Mouse (Mus musculus) liver, adult 2 months (tissue): ENCODE results near the gene Tmem26. TPM values are rescaled to one million over a fixed set of nuclear protein-coding genes. Genes with fewer than 3 reads are reported as not detected.

ENCODE experiments used
- DNase-seq: peaks from one replicate; pipeline ENCODE4 v3.0.0-alpha.2; 2011; ENCODE audit warnings: low read depth, low spot score; ENCODE audit errors: extremely low read depth
- H3K27ac ChIP-seq: fragments of 200-500 bp; replicated peaks from 2 replicates; pipeline ENCODE4 v1.5.1; 2012; ENCODE audit warnings: low read depth, mild to moderate bottlenecking, control low read depth, inconsistent platforms, low read length; ENCODE audit not compliant: insufficient read depth
- H3K27me3 ChIP-seq: fragments of 200-500 bp; 2 replicates; pipeline ENCODE4 v1.6.1; 2012; ENCODE audit warnings: mild to moderate bottlenecking, moderate library complexity, low read length, inconsistent platforms; ENCODE audit not compliant: control insufficient read depth, insufficient read depth
- H3K36me3 ChIP-seq: fragments of 200-500 bp; 2 replicates; pipeline ENCODE4 v1.6.1; 2012; ENCODE audit warnings: low read length, inconsistent platforms; ENCODE audit not compliant: control insufficient read depth, insufficient read depth
- H3K4me1 ChIP-seq: fragments of 200-500 bp; 2 replicates; pipeline ENCODE4 v1.6.1; 2011; ENCODE audit warnings: low read length; ENCODE audit not compliant: control insufficient read depth, insufficient read depth
- H3K4me3 ChIP-seq: fragments of 200-500 bp; 2 replicates; pipeline ENCODE4 v1.5.1; 2011; ENCODE audit warnings: low read depth, mild to moderate bottlenecking, control low read depth, low read length, moderate library complexity; ENCODE audit not compliant: insufficient read depth
- H3K79me2 ChIP-seq: fragments of 200-500 bp; 2 replicates; pipeline ENCODE4 v1.6.1; 2012; ENCODE audit warnings: inconsistent platforms, mild to moderate bottlenecking, low read length, moderate library complexity; ENCODE audit not compliant: control insufficient read depth, insufficient read depth
- H3K9ac ChIP-seq: fragments of 200-500 bp; 2 replicates; pipeline ENCODE4 v1.6.1; 2012; ENCODE audit warnings: low read depth, mild to moderate bottlenecking, control low read depth, inconsistent platforms, low read length
- CTCF ChIP-seq: fragments of 200-500 bp; IDR thresholded peaks from 2 replicates; pipeline ENCODE4 v1.5.1; 2011; ENCODE audit warnings: low read depth, low read length, control low read depth
- POLR2A ChIP-seq: fragments of 200-500 bp; IDR thresholded peaks from 2 replicates; pipeline ENCODE4 v1.6.1; 2011; ENCODE audit warnings: low read length, control low read depth; ENCODE audit not compliant: insufficient read depth; ENCODE audit errors: extremely low read depth
- WGBS: fragments of 180-500 bp; shearing (Covaris S2); methylation state at CpG from one replicate; pipeline ENCODE4 v1.1.7; 2018; 5-methylcytosine and 5-hydroxymethylcytosine counted together
- polyA plus RNA-seq: library from polyadenylated mRNA; depleted of rRNA; stranded (reverse); fragments of >200 nt; gene quantifications from 2 replicates; pipeline ENCODE4 v1.2.3, GENCODE M21; 2012; rRNA removed
- total RNA-seq: library from RNA; depleted of rRNA; stranded (reverse); fragments of >200 nt; gene quantifications from 2 replicates; pipeline ENCODE4 v1.2.3, GENCODE M21; 2014; rRNA removed

Tmem26 gene
- 0.83 and 0.94 TPM in 2 replicates for total RNA-seq
- polyA plus RNA-seq: 0.21 and 0.34 TPM in 2 replicates

DNA sequence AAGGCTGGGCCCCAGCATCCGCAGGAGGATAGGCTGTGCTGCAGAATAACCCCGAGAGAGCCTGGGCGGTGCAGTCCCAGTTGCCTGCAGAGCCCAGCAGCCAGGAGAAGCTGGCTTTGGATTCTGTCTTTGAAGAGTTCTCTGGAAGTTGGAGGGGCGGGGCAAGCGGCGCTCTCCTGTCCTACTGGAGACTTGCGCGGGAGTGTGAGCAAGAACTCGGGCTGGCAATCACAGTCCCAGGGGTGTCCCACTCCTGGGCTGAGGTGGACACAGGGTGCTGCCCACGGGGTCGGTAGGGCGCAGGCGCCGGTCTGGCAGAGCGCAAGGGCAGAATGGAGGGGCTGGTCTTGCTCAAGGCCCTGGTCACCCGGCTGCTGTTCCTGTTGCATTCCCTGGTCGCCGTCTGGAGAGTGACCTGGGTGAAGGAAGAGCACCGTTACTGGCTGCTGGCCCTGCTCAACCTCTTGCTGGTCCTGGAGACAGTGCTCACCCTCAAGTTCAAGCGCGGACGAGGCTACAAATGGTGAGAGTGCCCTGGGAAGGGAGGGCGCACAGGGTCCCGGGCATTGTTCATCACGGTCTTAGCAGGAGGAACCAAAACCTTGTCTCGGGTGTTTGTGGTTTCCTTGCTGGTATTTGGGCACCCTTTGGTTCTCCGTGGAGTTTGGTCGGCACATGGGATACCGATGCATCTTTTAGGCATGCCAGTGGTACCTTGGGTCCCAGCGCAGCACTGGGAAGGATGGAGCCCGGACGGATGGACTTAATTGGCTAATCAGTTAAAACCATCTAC is at the start of gene Tmem26:
TSS of gene Tmem26 (plus strand) at position 79 of the 793 bp plus-strand sequence.
- no peaks in the 10 kb centered on the region for H3K36me3 ChIP-seq
- peak within 1 kb of the TSS; percentile 53 for H3K4me3 ChIP-seq
- H3K27me3 ChIP-seq: no peaks in the 10 kb centered on the region; the same call in 1 of the 2 replicates
- peak within 1 kb of the TSS; percentile 45 for H3K9ac ChIP-seq
- DNase-seq: no peak
- TF ChIP-seq POLR2A: no peak
- TF ChIP-seq CTCF: no peak
- no peaks in the 10 kb centered on the region for H3K79me2 ChIP-seq
- H3K27ac ChIP-seq: peak within 1 kb of the TSS; percentile 9; the same call in 1 of the 2 replicates
- 4% methylated on average over 32 of the region's 32 CpGs for WGBS
- H3K4me1 ChIP-seq: no peaks in the 10 kb centered on the region

- H3K9ac ChIP-seq: no peak overlapping the region
- no peak for TF ChIP-seq CTCF
- no peak for TF ChIP-seq POLR2A
- no peak overlapping the region for H3K4me3 ChIP-seq
- WGBS: 73% methylated on average over 4 of the region's 4 CpGs
- no peaks in the 10 kb centered on the region for H3K79me2 ChIP-seq
- no peak overlapping the region for H3K27ac ChIP-seq
- DNase-seq: no peak
- no peaks in the 10 kb centered on the region for H3K36me3 ChIP-seq
- H3K27me3 ChIP-seq: no peaks in the 10 kb centered on the region
- H3K4me1 ChIP-seq: no peaks in the 10 kb centered on the region
Measured at GRCm38 (mm10) chr10:68678678-68679077, 44.8 kb upstream of the Tmem26 start.

- DNase-seq: no peak
- 77% methylated on average over 4 of the region's 4 CpGs for WGBS
Measured at GRCm38 (mm10) chr10:68681233-68681632, 42.2 kb upstream of the Tmem26 start.

DNA sequence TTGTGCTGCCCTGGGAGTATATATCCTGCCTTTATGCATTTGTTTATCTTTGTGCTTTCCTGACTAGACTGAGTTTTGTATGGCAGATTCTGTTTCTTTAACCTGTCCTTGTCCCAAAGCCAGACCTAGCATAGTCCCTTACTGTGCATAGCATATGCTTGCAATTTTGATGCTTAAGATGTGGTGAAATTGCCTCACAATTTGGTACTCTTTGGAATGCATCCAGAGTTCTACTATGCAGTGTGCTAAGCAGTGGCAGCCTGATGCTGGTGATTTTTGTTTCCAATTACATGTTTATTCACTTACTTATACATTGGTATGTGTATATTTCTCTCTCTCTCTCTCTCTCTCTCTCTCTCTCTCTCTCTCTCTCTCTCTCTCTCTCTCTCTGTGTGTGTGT is 37.9 kb upstream of the Tmem26 start:
- no peak for DNase-seq
- Histone ChIP-seq H3K9ac (no peak overlapping the region), H3K27ac (no peak overlapping the region), H3K79me2 (no peaks in the 10 kb centered on the region), H3K4me3 (no peak overlapping the region), H3K4me1 (no peaks in the 10 kb centered on the region), H3K27me3 (no peaks in the 10 kb centered on the region), H3K36me3 (no peaks in the 10 kb centered on the region)
- no peak for TF ChIP-seq POLR2A
- no peak for TF ChIP-seq CTCF

More at GRCm38 (mm10) chr10:68681233-68681632, 42.2 kb upstream of the Tmem26 start:
- Histone ChIP-seq H3K4me3 (no peak overlapping the region), H3K27ac (no peak overlapping the region), H3K27me3 (no peaks in the 10 kb centered on the region), H3K4me1 (no peaks in the 10 kb centered on the region), H3K79me2 (no peaks in the 10 kb centered on the region), H3K9ac (no peak overlapping the region), H3K36me3 (no peaks in the 10 kb centered on the region)
- TF ChIP-seq CTCF (no peak), POLR2A (no peak)

GRCm38 (mm10) chr10:68691116-68691515 is 32.3 kb upstream of the Tmem26 start:
- Histone ChIP-seq H3K27ac (no peak overlapping the region), H3K79me2 (no peaks in the 10 kb centered on the region), H3K27me3 (no peaks in the 10 kb centered on the region), H3K36me3 (no peaks in the 10 kb centered on the region), H3K4me1 (no peaks in the 10 kb centered on the region), H3K4me3 (no peak overlapping the region), H3K9ac (no peak overlapping the region)
- TF ChIP-seq CTCF (no peak), POLR2A (no peak)
- DNase-seq: no peak
- WGBS: 85% methylated on average over 7 of the region's 7 CpGs

- TF ChIP-seq POLR2A: no peak
- TF ChIP-seq CTCF: no peak
- peak; percentile 20 for DNase-seq
Measured at GRCm38 (mm10) chr10:68692401-68692800, 31.0 kb upstream of the Tmem26 start.

More at GRCm38 (mm10) chr10:68692401-68692800, 31.0 kb upstream of the Tmem26 start:
- H3K27ac ChIP-seq: no peak overlapping the region
- no peaks in the 10 kb centered on the region for H3K27me3 ChIP-seq
- H3K9ac ChIP-seq: no peak overlapping the region
- H3K36me3 ChIP-seq: no peaks in the 10 kb centered on the region
- WGBS: 96% methylated on average over 1 of the region's 1 CpGs
- no peaks in the 10 kb centered on the region for H3K79me2 ChIP-seq
- no peaks in the 10 kb centered on the region for H3K4me1 ChIP-seq
- H3K4me3 ChIP-seq: no peak overlapping the region
